Mouse (Mus musculus): Measurements from ENCODE around the gene Kcnh2.

- TF ChIP-seq CTCF (conservative IDR thresholded peaks at IDR 0.05; ENCODE audit: insufficient read depth, insufficient read length, low read depth, low read length) (no peak), POLR2A (IDR thresholded peaks at IDR 0.05; ENCODE audit: low read depth, low read length) (no peak)
These were observed 14.1 kb upstream of the Kcnh2 start for GRCm38 (mm10) chr5:24365528-24365927.

Data from kidney, adult 2 months (tissue).